Mouse (Mus musculus) heart, embryonic 11.5 days (tissue): ENCODE data around the gene Tbl1x. TPM values are rescaled to one million over a fixed set of nuclear protein-coding genes. Genes with fewer than 3 reads are reported as not detected.

Source experiments
- ATAC-seq: fragments of 200-750 bp; cut with Nextera tagmentation; replicated peaks from 2 replicates; pipeline ENCODE4 v1.8.0; 2017; ENCODE audit warnings: moderate library complexity; ENCODE audit not compliant: insufficient number of reproducible peaks, low FRiP score, low TSS enrichment
- H3K27ac ChIP-seq: fragments of 300-500 bp; sonication (generic); 2 replicates; pipeline ENCODE4 v1.5.1; 2014; ENCODE audit warnings: mild to moderate bottlenecking, low read depth, low read length
- H3K27me3 ChIP-seq: fragments of 300-500 bp; sonication (generic); 2 replicates; pipeline ENCODE4 v1.6.1; 2014; ENCODE audit warnings: mild to moderate bottlenecking, low read length, mixed read lengths; ENCODE audit not compliant: control insufficient read depth, insufficient read depth
- H3K36me3 ChIP-seq: fragments of 300-500 bp; sonication (generic); 2 replicates; pipeline ENCODE4 v1.6.1; 2014; ENCODE audit warnings: mild to moderate bottlenecking, low read length, moderate library complexity, mixed read lengths; ENCODE audit not compliant: control insufficient read depth, insufficient read depth
- H3K4me1 ChIP-seq: fragments of 300-500 bp; sonication (generic); 2 replicates; pipeline ENCODE4 v1.6.1; 2014; ENCODE audit warnings: low read length; ENCODE audit not compliant: control insufficient read depth, insufficient read depth
- H3K4me2 ChIP-seq: fragments of 300-500 bp; sonication (generic); 2 replicates; pipeline ENCODE4 v1.6.1; 2014; ENCODE audit warnings: mild to moderate bottlenecking, moderate library complexity
- H3K4me3 ChIP-seq: fragments of 300-500 bp; sonication (generic); 2 replicates; pipeline ENCODE4 v1.5.1; 2014; ENCODE audit warnings: low read depth, low read length
- H3K9ac ChIP-seq: fragments of 300-500 bp; sonication (generic); 2 replicates; pipeline ENCODE4 v1.6.1; 2014; ENCODE audit warnings: mild to moderate bottlenecking, low read depth, low read length, moderate library complexity
- H3K9me3 ChIP-seq: fragments of 300-500 bp; sonication (generic); replicated peaks from 2 replicates; pipeline ENCODE4 v1.6.1; 2016; ENCODE audit warnings: low read length; ENCODE audit not compliant: control insufficient read depth
- WGBS: fragments of 180-500 bp; shearing (Covaris S2); extraction: QIAGEN DNeasy Blood & Tissue Kit; methylation state at CpG from one replicate; pipeline ENCODE4 v1.1.7; 2014; ENCODE audit not compliant: insufficient replicate concordance; 5-methylcytosine and 5-hydroxymethylcytosine counted together
- polyA plus RNA-seq: library from polyadenylated mRNA; unstranded; fragments of >200 nt; fragmentation: Nextera tagmentation; extraction: Ambion mirVana; gene quantifications from 2 replicates; pipeline ENCODE4 v1.2.1, GENCODE M21; 2014

Tbl1x gene
- polyA plus RNA-seq, 1 experiment from 2014 or later, result 63.6 TPM

DNA sequence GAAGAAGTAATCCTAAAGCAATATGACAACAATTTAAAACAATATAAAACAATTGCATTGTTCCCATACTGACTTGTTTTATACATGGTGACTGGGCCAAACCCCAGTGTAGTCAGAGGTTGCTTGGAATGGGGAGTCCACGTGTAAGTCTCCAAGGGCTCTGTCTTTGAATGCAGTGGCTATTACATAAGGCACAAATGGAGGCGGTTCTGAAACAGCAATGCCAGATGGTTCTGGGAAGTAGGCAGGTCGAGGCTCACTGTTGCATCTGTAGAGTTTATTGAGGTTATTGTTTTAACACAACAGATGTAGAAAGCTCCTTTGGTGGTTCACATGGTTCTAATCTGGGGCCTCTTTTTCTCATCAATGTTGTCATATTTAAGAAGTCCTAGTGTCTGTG is 66.3 kb downstream of the Tbl1x start:
- Histone ChIP-seq H3K27me3 (no peaks in the 10 kb centered on the region), H3K4me2 (no peak overlapping the region), H3K9me3 (no peaks in the 10 kb centered on the region), H3K27ac (no peak overlapping the region), H3K36me3 (no peaks in the 10 kb centered on the region), H3K4me1 (no peaks in the 10 kb centered on the region; the same call in 1 of the 2 replicates), H3K9ac (no peak overlapping the region), H3K4me3 (no peak overlapping the region)
- 83% methylated on average over 3 of the region's 3 CpGs for WGBS
- no peak for ATAC-seq

DNA sequence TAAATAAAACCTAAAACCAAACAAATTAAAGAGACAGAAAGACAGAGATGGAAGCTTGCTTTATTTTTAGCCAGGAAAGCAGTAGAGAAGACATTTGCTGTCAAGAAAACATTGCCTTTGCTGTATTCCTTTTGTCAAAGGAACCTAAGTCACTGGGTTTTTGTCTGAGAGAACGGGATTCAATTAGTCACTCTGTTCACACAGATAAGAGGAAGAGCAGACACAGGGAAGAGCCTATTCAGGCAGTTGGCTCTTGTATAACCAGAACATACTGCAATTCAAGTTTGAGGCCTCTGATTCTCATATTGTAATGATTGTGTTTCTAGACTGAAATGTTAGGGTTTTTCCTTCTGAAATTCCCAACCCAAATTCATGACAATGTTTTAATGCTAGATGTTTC is 67.4 kb downstream of the Tbl1x start:
- WGBS, result 34% methylated on average over 1 of the region's 1 CpGs

DNA sequence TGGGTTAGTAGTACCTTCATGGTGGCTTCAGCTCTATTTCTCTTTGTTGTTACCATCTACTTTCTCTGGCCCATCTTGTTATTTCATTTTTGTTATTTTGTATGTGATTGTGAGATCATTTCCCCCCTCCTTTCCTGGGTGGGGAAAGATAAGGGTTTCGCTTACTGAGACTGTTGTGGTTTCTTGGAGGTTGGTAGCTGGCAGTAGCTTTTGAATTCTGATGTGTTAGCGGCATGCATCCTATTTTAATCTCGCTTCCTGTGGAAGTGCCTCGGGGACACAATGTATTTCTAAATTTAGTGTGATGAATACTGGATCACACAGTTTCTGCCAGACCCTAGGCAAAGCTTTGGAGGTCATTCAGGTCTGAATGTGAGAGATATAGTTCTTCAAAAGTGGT is 69.2 kb downstream of the Tbl1x start:
- H3K27me3 ChIP-seq, result no peaks in the 10 kb centered on the region
- no peak overlapping the region for H3K9ac ChIP-seq
- WGBS, result 36% methylated on average over 4 of the region's 4 CpGs
- H3K4me1 ChIP-seq, result no peaks in the 10 kb centered on the region; the same call in 1 of the 2 replicates
- H3K27ac ChIP-seq, result no peak overlapping the region
- no peak for ATAC-seq
- no peaks in the 10 kb centered on the region for H3K36me3 ChIP-seq
- H3K4me2 ChIP-seq, result no peak overlapping the region
- no peak overlapping the region for H3K4me3 ChIP-seq
- H3K9me3 ChIP-seq, result no peaks in the 10 kb centered on the region

More for the DNA sequence above, 67.4 kb downstream of the Tbl1x start:
- H3K9me3 ChIP-seq, result no peaks in the 10 kb centered on the region
- no peak overlapping the region for H3K27ac ChIP-seq
- no peaks in the 10 kb centered on the region for H3K27me3 ChIP-seq
- H3K9ac ChIP-seq, result no peak overlapping the region
- H3K36me3 ChIP-seq, result no peaks in the 10 kb centered on the region
- H3K4me1 ChIP-seq, result no peaks in the 10 kb centered on the region; the same call in 1 of the 2 replicates
- no peak overlapping the region for H3K4me3 ChIP-seq
- H3K4me2 ChIP-seq, result no peak overlapping the region
- ATAC-seq, result no peak

DNA sequence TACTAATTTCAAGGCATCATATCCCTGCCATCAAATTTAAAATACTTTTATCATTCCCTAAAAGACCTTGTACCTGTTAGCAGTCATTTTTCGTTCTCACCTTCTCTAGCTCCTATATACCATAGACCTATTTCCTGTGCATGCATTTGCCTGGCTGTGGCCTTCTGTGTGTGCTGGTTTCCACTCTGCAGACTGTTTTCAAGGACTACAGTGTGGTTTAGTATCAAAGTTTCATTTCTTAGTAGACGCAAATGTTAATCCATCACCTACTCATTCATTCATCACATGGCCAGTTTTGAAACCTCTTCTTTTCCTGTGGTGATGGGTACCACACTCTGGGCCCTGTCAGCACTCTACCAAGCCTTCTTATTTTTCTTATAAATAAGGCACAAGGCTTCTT is 75.2 kb downstream of the Tbl1x start:
- Histone ChIP-seq H3K4me2 (no peak overlapping the region), H3K9me3 (no peaks in the 10 kb centered on the region), H3K36me3 (no peaks in the 10 kb centered on the region), H3K4me3 (no peak overlapping the region), H3K27ac (no peak overlapping the region), H3K27me3 (no peaks in the 10 kb centered on the region), H3K9ac (no peak overlapping the region), H3K4me1 (no peaks in the 10 kb centered on the region)
- no peak for ATAC-seq
- WGBS, result 62% methylated on average over 2 of the region's 2 CpGs

DNA sequence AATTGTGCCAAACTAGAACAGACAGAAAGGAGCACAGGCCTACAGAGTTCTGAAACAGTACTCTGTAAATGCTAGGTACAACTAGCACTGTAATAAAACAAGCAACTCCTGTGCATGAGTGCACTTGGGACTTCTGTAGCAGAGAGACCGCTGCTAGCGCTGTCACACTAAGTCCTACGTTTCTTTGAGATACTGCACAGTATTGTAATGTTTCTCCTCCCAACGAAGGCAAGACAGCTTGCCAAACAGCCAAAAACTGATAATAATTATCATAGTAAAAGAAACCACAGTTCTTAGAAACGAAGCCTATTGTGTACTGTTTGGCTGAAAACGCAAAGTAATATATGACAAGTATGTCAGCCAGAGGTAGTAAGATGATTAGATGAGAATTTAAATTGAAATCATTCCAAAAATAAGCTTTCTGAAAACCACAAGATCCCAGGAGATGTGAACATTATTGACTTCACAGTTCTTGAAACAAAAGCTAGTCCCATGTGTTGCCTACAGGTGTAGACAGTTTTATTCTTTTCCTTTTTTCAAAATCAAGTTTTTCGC is 83.9 kb downstream of the Tbl1x start:
- H3K27ac ChIP-seq, result no peak overlapping the region

DNA sequence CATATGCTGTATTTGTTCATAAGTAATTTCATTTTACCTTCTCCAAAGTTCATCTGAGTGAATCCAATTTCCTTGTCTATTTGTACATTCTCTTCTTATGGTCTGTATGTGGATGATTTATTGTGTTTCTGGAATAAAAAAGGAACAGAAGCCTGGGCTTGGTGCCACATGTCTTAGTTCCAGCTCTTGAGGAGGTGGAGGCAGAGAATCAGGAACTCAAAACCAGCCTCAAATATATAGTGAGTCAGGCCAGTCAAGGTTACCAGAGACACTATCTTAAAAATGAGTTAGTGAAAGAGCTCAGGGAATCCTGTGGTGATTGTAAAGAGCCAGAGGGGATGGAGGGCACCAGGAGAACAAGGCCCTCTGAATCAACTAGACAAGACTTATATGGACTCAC is 86.9 kb downstream of the Tbl1x start:
- H3K4me3 ChIP-seq, result no peak overlapping the region
- H3K9me3 ChIP-seq, result no peaks in the 10 kb centered on the region
- H3K27me3 ChIP-seq, result no peaks in the 10 kb centered on the region
- no peak overlapping the region for H3K4me2 ChIP-seq
- ATAC-seq, result no peak
- no peak overlapping the region for H3K27ac ChIP-seq
- no peak overlapping the region for H3K9ac ChIP-seq
- no peaks in the 10 kb centered on the region for H3K36me3 ChIP-seq
- no peaks in the 10 kb centered on the region for H3K4me1 ChIP-seq

More for the DNA sequence above, 83.9 kb downstream of the Tbl1x start:
- no peak for ATAC-seq
- 71% methylated on average over 7 of the region's 7 CpGs for WGBS
- Histone ChIP-seq H3K4me1 (no peaks in the 10 kb centered on the region), H3K9me3 (no peaks in the 10 kb centered on the region), H3K27me3 (no peaks in the 10 kb centered on the region), H3K4me3 (no peak overlapping the region), H3K9ac (no peak overlapping the region), H3K36me3 (no peaks in the 10 kb centered on the region), H3K4me2 (no peak overlapping the region)

DNA sequence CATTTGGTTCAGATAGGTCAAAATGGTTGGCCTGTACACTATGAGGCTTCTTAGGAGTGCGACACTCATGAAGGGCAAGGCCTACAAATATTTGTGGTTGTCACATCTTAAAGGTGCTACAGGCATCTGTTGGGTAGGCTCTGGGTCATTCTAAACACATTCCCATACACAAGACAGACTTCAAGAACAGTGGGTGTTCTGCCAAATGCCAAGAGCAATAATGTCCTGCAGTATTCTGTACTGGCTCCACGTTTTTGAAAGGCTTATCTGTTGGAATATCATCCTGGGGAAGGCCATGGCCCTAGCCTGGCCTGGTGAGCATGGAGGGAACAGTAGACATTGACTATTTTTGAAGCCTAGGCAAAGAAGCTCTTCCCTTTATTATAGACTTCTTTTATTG is 87.9 kb downstream of the Tbl1x start:
- Histone ChIP-seq H3K4me3 (no peak overlapping the region), H3K9ac (no peak overlapping the region), H3K27ac (no peak overlapping the region), H3K9me3 (no peaks in the 10 kb centered on the region), H3K4me2 (no peak overlapping the region), H3K36me3 (no peaks in the 10 kb centered on the region), H3K27me3 (no peaks in the 10 kb centered on the region), H3K4me1 (no peaks in the 10 kb centered on the region; the same call in 1 of the 2 replicates)
- 50% methylated on average over 2 of the region's 2 CpGs for whole genome bisulfite sequencing
- ATAC-seq, result no peak

DNA sequence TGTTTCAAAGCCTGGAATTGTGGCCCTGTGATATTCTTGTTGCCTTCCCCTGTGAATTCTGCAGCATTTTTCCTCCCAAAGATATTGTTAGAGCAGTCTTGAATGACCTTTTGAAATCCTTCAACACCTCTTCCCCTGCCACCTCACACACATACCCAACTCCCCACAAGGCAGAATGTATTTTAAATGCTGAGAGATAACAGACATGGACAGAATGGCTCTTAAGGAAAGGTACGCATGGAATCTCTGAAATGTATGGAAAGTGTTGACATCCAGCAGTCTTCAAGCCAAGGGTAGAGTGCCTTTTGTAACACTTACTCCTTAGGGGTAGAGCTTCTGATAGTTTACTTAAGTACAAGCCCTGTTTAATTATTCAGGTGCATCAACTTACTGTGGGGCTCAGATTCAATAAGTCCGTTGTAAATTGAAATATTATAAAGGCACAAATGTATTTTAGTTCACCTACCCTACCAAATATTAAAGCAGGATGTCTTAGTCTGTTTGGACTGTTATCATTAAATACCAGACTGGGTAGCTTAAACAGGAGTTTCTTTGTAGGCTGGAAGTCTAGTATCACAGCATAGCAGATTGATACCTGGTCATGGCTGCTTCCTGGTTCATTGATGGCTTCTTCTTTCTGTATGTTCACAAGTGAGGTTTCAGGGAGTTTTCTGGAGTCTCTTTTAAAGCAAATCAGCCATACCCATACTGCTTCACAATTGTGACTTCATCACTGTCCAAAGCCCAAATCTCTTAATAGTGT is 92.9 kb downstream of the Tbl1x start:
- Histone ChIP-seq H3K9ac (no peak overlapping the region), H3K4me3 (no peak overlapping the region), H3K36me3 (no peaks in the 10 kb centered on the region), H3K27ac (peak overlapping the region; percentile 74), H3K27me3 (no peaks in the 10 kb centered on the region), H3K4me1 (peaks cover 3% of the 10 kb centered on the region), H3K4me2 (peak overlapping the region; percentile 16; the same call in 1 of the 2 replicates), H3K9me3 (no peaks in the 10 kb centered on the region)
- 51% methylated on average over 2 of the region's 2 CpGs for WGBS
- ATAC-seq, result no peak

DNA sequence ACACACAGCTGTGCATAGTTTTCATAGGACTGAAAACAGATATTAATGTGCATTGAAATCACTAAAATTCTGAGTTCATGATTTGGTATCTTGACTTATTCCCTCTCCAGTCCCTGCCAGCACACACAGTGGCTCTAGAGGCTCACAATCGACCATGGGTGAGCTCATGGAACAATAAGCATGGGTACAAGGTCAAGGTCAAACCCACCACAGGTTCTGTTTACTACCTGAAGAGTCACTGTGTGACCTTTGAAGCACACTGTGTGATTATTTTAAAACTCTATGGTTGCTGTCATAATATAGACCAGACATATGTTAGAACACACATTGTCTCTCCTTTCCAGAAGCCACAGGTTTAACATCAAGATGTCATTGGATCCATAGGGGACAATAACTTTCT is 96.7 kb downstream of the Tbl1x start:
- WGBS, result 38% methylated on average over 1 of the region's 1 CpGs
- no peaks in the 10 kb centered on the region for H3K9me3 ChIP-seq
- H3K4me1 ChIP-seq, result peaks cover 3% of the 10 kb centered on the region
- H3K4me2 ChIP-seq, result no peak overlapping the region
- H3K27me3 ChIP-seq, result no peaks in the 10 kb centered on the region
- H3K36me3 ChIP-seq, result no peaks in the 10 kb centered on the region
- no peak overlapping the region for H3K27ac ChIP-seq
- no peak overlapping the region for H3K9ac ChIP-seq
- H3K4me3 ChIP-seq, result no peak overlapping the region
- no peak for ATAC-seq
